In genomic region chr12:3887515-3888325, GRCm38 (mm10) we compare ENCODE assay signal across 9 mouse cellular contexts.
DNase-seq lines count a peak whose midpoint lies in the region; ATAC-seq and TF ChIP-seq lines count a peak whose summit lies in the region.
"Had no signal": no experiment of that assay in that cellular context is flagged by ENCODE, and none has a peak within 500 bp of the region (broad histone marks: within the 10 kb centered on the region; RNA-seq: fewer than 3 reads in every experiment).

No protein-coding gene starts in this region.

- no peak overlapping the region for H3K4me3 ChIP-seq in ES-E14 (ENCODE audit: insufficient read depth in 1 of 2, low read depth in 1 of 2, low read length in 2 of 2, poor library complexity in 1 of 2, severe bottlenecking in 1 of 2)
- H3K4me3 ChIP-seq in kidney, embryonic 14.5 days (ENCODE audit: low read length) = no peak overlapping the region
- H3K4me3 ChIP-seq in limb, embryonic 11.5 days (ENCODE audit: low read depth, low read length) = no peak overlapping the region
- no peak overlapping the region for H3K4me3 ChIP-seq in neural tube, embryonic 15.5 days (replicated peaks)
- H3K4me3 ChIP-seq: liver, embryonic 15.5 days had no signal

- no peak overlapping the region for H3K9ac ChIP-seq in ES-E14 (ENCODE audit: insufficient read depth, low read depth, low read length, poor library complexity, severe bottlenecking)
- no peak overlapping the region for H3K9ac ChIP-seq in kidney, embryonic 14.5 days (ENCODE audit: low read depth, low read length)
- H3K9ac ChIP-seq in limb, embryonic 11.5 days (ENCODE audit: low read length) = no peak overlapping the region
- H3K9ac ChIP-seq in neural tube, embryonic 15.5 days (replicated peaks) = no peak overlapping the region
- H3K9ac ChIP-seq: liver, embryonic 15.5 days had no signal

- H3K27ac ChIP-seq in ES-E14 (ENCODE audit: insufficient read depth, low read depth, low read length, poor library complexity, severe bottlenecking) = peak overlapping the region; percentile 66
- H3K27ac ChIP-seq in kidney, embryonic 14.5 days (ENCODE audit: low read depth, low read length) = peak overlapping the region; percentile 83; the same call in 1 of the 2 replicates
- peak overlapping the region; percentile 88 for H3K27ac ChIP-seq in limb, embryonic 11.5 days (replicated peaks; ENCODE audit: low read depth, low read length)
- H3K27ac ChIP-seq in neural tube, embryonic 15.5 days (replicated peaks) = peak overlapping the region; percentile 89

- peak overlapping the region; percentile 10; the same call in 1 of the 2 replicates for H3K4me2 ChIP-seq in kidney, embryonic 14.5 days (replicated peaks; ENCODE audit: low read depth, low read length)
- peak overlapping the region; percentile 18; the same call in 1 of the 2 replicates for H3K4me2 ChIP-seq in limb, embryonic 11.5 days (ENCODE audit: low read depth, severe bottlenecking)
- peak overlapping the region; percentile 30 for H3K4me2 ChIP-seq in neural tube, embryonic 15.5 days
- H3K4me2 ChIP-seq: liver, embryonic 15.5 days had no signal

- H3K27me3 ChIP-seq in kidney, embryonic 14.5 days (ENCODE audit: control insufficient read depth, insufficient read depth, low read length) = no peaks in the 10 kb centered on the region
- H3K27me3 ChIP-seq in limb, embryonic 11.5 days (ENCODE audit: control insufficient read depth, insufficient read depth, low read length) = no peaks in the 10 kb centered on the region
- no peaks in the 10 kb centered on the region for H3K27me3 ChIP-seq in neural tube, embryonic 15.5 days (replicated peaks)
- H3K27me3 ChIP-seq: liver, embryonic 15.5 days had no signal

- DNase-seq in ES-E14 (ENCODE audit: low read depth, low spot score) = no peak
- peak; percentile 92 for DNase-seq in cerebellum, adult 9-11 months
- DNase-seq in frontal cortex, postnatal 14 days (ENCODE audit: low spot score in 2 of 2) = peak; percentile 60 to 70
- DNase-seq in limb, embryonic 11.5 days (ENCODE audit: low spot score) = peak; percentile 62
- DNase-seq in urinary bladder, postnatal 4 days (ENCODE audit: low spot score in 2 of 2) = no peak
- DNase-seq in adrenal gland, adult 8-10 months = no peak

- no peaks in the 10 kb centered on the region for H3K36me3 ChIP-seq in ES-E14 (ENCODE audit: control insufficient read depth, insufficient read depth, low read length, poor library complexity, severe bottlenecking)
- peaks cover 10% of the 10 kb centered on the region for H3K36me3 ChIP-seq in kidney, embryonic 14.5 days (ENCODE audit: control insufficient read depth, insufficient read depth, low read length)
- H3K36me3 ChIP-seq in limb, embryonic 11.5 days (ENCODE audit: control insufficient read depth, insufficient read depth, low read length) = no peaks in the 10 kb centered on the region
- H3K36me3 ChIP-seq in neural tube, embryonic 15.5 days = peaks cover 5% of the 10 kb centered on the region

- in situ Hi-C loops in ES-E14 (cut with MboI; ENCODE audit: low sequenced_read_pairs in 2 of 2, unreplicated experiment in 2 of 2) = no loop called here

- no peaks in the 10 kb centered on the region for H3K9me3 ChIP-seq in ES-E14 (ENCODE audit: control insufficient read depth, insufficient read depth, low read depth, low read length)
- no peaks in the 10 kb centered on the region for H3K9me3 ChIP-seq in kidney, embryonic 14.5 days (ENCODE audit: control insufficient read depth, low read length)
- H3K9me3 ChIP-seq in limb, embryonic 11.5 days (ENCODE audit: control insufficient read depth, low read length) = no peaks in the 10 kb centered on the region
- no peaks in the 10 kb centered on the region for H3K9me3 ChIP-seq in neural tube, embryonic 15.5 days (replicated peaks)
- H3K9me3 ChIP-seq: liver, embryonic 15.5 days had no signal

- WGBS in kidney, embryonic 14.5 days = 27% methylated on average over 4 of the region's 4 CpGs
- 42% methylated on average over 4 of the region's 4 CpGs for WGBS in limb, embryonic 11.5 days
- 33% methylated on average over 4 of the region's 4 CpGs for WGBS in neural tube, embryonic 15.5 days

- H3K4me1 ChIP-seq in ES-E14 (ENCODE audit: control insufficient read depth in 2 of 2, insufficient read depth in 2 of 2, low read length in 2 of 2, poor library complexity in 1 of 2) = peaks cover 17 to 61% of the 10 kb centered on the region in 2 experiments
- peaks cover 68% of the 10 kb centered on the region for H3K4me1 ChIP-seq in kidney, embryonic 14.5 days (ENCODE audit: control insufficient read depth, insufficient read depth, low read length)
- peaks cover 54% of the 10 kb centered on the region for H3K4me1 ChIP-seq in limb, embryonic 11.5 days (ENCODE audit: control insufficient read depth, insufficient read depth, low read length)
- H3K4me1 ChIP-seq in neural tube, embryonic 15.5 days = peaks cover 85% of the 10 kb centered on the region

- ATAC-seq in kidney, embryonic 14.5 days (ENCODE audit: low FRiP score, low TSS enrichment) = peak; percentile 25; the same call in 1 of the 2 replicates
- no peak for ATAC-seq in limb, embryonic 11.5 days (ENCODE audit: insufficient number of reproducible peaks, low FRiP score, low TSS enrichment, low read depth)
- peak; percentile 74 for ATAC-seq in neural tube, embryonic 15.5 days (ENCODE audit: low FRiP score)

TF ChIP-seq in ES-E14, 5 proteins besides CTCF, POLR2A, EP300 and RAD21:
- TF ChIP-seq CHD2 (IDR thresholded peaks at IDR 0.05; ENCODE audit: low read depth, low read length) (no peak), MAFK (IDR thresholded peaks at IDR 0.05; ENCODE audit: insufficient read depth, low read depth, low read length) (no peak), HCFC1 (IDR thresholded peaks at IDR 0.05; ENCODE audit: borderline replicate concordance, insufficient read depth, low read length) (no peak), ZNF384 (IDR thresholded peaks at IDR 0.05; ENCODE audit: low read depth, low read length) (no peak), ZC3H11A (IDR thresholded peaks at IDR 0.05; ENCODE audit: borderline replicate concordance, low read depth, low read length) (no peak)

Comparison
In these comparisons a context has a peak if more than half of its experiments do, and no peak if none do; other contexts are left out.
1. DNase-seq: peak in cerebellum, adult 9-11 months (single experiment), frontal cortex, postnatal 14 days (2 of 2) and limb, embryonic 11.5 days (single experiment); none in ES-E14 (single experiment), urinary bladder, postnatal 4 days (0 of 2) and adrenal gland, adult 8-10 months (single experiment).
2. Peak in every context shown above with its lines, with median percentiles within 50 percentile points of each other: H3K27ac ChIP-seq and H3K4me2 ChIP-seq.